Mouse (Mus musculus) natural killer cell, adult 2 months (primary cell): ENCODE measurements around the gene Otud7a.
"Not testable (repeated sequence)": the region's sequence is repeated elsewhere in the genome, so short reads cannot be mapped to it uniquely, and the experiment has no call there.

Experiments used
- DNase-seq, 2 experiments: peaks; one replicate each; pipeline ENCODE4 v3.0.0; 2022; ENCODE audit warnings: low spot score in 2 of 2

The Otud7a gene

GRCm38 (mm10) chr7:63558918-63559317 is 114.4 kb downstream of the Otud7a start:
- DNase-seq, result no peak

- DNase-seq, result no peak
Observed at GRCm38 (mm10) chr7:63559679-63560078, 115.1 kb downstream of the Otud7a start.

- no peak for DNase-seq
Observed at GRCm38 (mm10) chr7:63583310-63583709, 138.8 kb downstream of the Otud7a start.

GRCm38 (mm10) chr7:63586184-63586870 is 141.8 kb downstream of the Otud7a start:
- no peak for DNase-seq

GRCm38 (mm10) chr7:63590305-63590704 is 145.8 kb downstream of the Otud7a start:
- no peak for DNase-seq

- DNase-seq, result no peak
Observed at GRCm38 (mm10) chr7:63591322-63591721, 146.8 kb downstream of the Otud7a start.

- no peak for DNase-seq
Observed at GRCm38 (mm10) chr7:63592061-63592460, 147.5 kb downstream of the Otud7a start.

- DNase-seq, result no peak
Observed at GRCm38 (mm10) chr7:63604827-63605226, 160.3 kb downstream of the Otud7a start.

- DNase-seq, result no peak
Observed at GRCm38 (mm10) chr7:63617018-63617417, 172.5 kb downstream of the Otud7a start.

GRCm38 (mm10) chr7:63620776-63621340 is 176.3 kb downstream of the Otud7a start:
- DNase-seq, result no peak

GRCm38 (mm10) chr7:63637651-63638050 is 193.1 kb downstream of the Otud7a start:
- no peak for DNase-seq

GRCm38 (mm10) chr7:63644002-63644401 is 199.5 kb downstream of the Otud7a start:
- no peak for DNase-seq

- DNase-seq, result no peak
Observed at GRCm38 (mm10) chr7:63647136-63647535, 202.6 kb downstream of the Otud7a start.

GRCm38 (mm10) chr7:63660261-63660660 is 215.7 kb downstream of the Otud7a start:
- DNase-seq, result no peak

- no peak for DNase-seq
Observed at GRCm38 (mm10) chr7:63662757-63663156, 218.2 kb downstream of the Otud7a start.

GRCm38 (mm10) chr7:63665496-63665895 is 220.9 kb downstream of the Otud7a start:
- DNase-seq, result no peak

- DNase-seq, result no peak
Observed at GRCm38 (mm10) chr7:63667986-63668741, 223.6 kb downstream of the Otud7a start.

- no peak for DNase-seq
Observed at GRCm38 (mm10) chr7:63668951-63669350, 224.4 kb downstream of the Otud7a start.

- DNase-seq, result not testable (repeated sequence)
Observed at GRCm38 (mm10) chr7:63670911-63671310, 226.4 kb downstream of the Otud7a start.

GRCm38 (mm10) chr7:63671904-63672303 is 227.4 kb downstream of the Otud7a start:
- DNase-seq, result peak in 1 of 2 experiments; percentile 4

- no peak for DNase-seq
Observed at GRCm38 (mm10) chr7:63676631-63677030, 232.1 kb downstream of the Otud7a start.

- no peak for DNase-seq
Observed at GRCm38 (mm10) chr7:63677149-63677548, 232.6 kb downstream of the Otud7a start.

- no peak for DNase-seq
Observed at GRCm38 (mm10) chr7:63687056-63687455, 242.5 kb downstream of the Otud7a start.
